Mouse (Mus musculus) forebrain, embryonic 12.5 days (tissue): ENCODE data around the gene Krtcap2. TPM values are rescaled to one million over a fixed set of nuclear protein-coding genes. Genes with fewer than 3 reads are reported as not detected.

ENCODE experiments used
- ATAC-seq: fragments of 200-750 bp; cut with Nextera tagmentation; 2 replicates; pipeline ENCODE4 v1.8.0; 2017; ENCODE audit warnings: moderate TSS enrichment; ENCODE audit not compliant: low FRiP score
- H3K27ac ChIP-seq: fragments of 300-500 bp; sonication (generic); 2 replicates; pipeline ENCODE4 v1.5.1; 2016; ENCODE audit warnings: mild to moderate bottlenecking
- H3K27me3 ChIP-seq: fragments of 300-500 bp; sonication (generic); 2 replicates; pipeline ENCODE4 v1.6.1; 2016; ENCODE audit warnings: mild to moderate bottlenecking
- H3K36me3 ChIP-seq: fragments of 300-500 bp; sonication (generic); replicated peaks from 2 replicates; pipeline ENCODE4 v1.6.1; 2016; ENCODE audit warnings: mild to moderate bottlenecking
- H3K4me1 ChIP-seq: fragments of 300-500 bp; sonication (generic); 2 replicates; pipeline ENCODE4 v1.6.1; 2016
- H3K4me2 ChIP-seq: fragments of 300-500 bp; sonication (generic); 2 replicates; pipeline ENCODE4 v1.6.1; 2016; ENCODE audit warnings: mild to moderate bottlenecking, moderate library complexity
- H3K4me3 ChIP-seq: fragments of 300-500 bp; sonication (generic); replicated peaks from 2 replicates; pipeline ENCODE4 v1.5.1; 2016; ENCODE audit warnings: mild to moderate bottlenecking
- H3K9ac ChIP-seq: fragments of 300-500 bp; sonication (generic); 2 replicates; pipeline ENCODE4 v1.6.1; 2016; ENCODE audit warnings: mild to moderate bottlenecking
- H3K9me3 ChIP-seq: fragments of 300-500 bp; sonication (generic); 2 replicates; pipeline ENCODE4 v1.6.1; 2016
- WGBS: fragments of 180-500 bp; shearing (Covaris S2); methylation state at CpG from one replicate; pipeline ENCODE4 v1.1.7; 2016; 5-methylcytosine and 5-hydroxymethylcytosine counted together
- microRNA counts: library from miRNA; unstranded; fragments of <30 nt; microRNA quantifications from one replicate; lab custom pipeline; 2017
- microRNA-seq: library from miRNA; unstranded; fragments of <30 nt; microRNA quantifications from one replicate; pipeline ENCODE4, GENCODE M21; 2017
- polyA plus RNA-seq: library from polyadenylated mRNA; unstranded; fragments of >200 nt; fragmentation: Nextera tagmentation; extraction: Ambion mirVana; gene quantifications from 2 replicates; pipeline ENCODE4 v1.2.1, GENCODE M21; 2016

Krtcap2 gene
- polyA plus RNA-seq, 1 experiment from 2014 or later = 252 TPM

- Histone ChIP-seq H3K9me3 (no peaks in the 10 kb centered on the region), H3K9ac (no peak overlapping the region), H3K27ac (no peak overlapping the region), H3K27me3 (0 out of 2 replicates have a peak, but pooled peaks cover 11% of the 10 kb centered on the region), H3K4me2 (no peak overlapping the region), H3K4me1 (no peaks in the 10 kb centered on the region), H3K4me3 (no peak overlapping the region), H3K36me3 (no peaks in the 10 kb centered on the region)
- 92% methylated on average over 11 of the region's 11 CpGs for WGBS
- ATAC-seq = no peak
These were observed 47.6 kb downstream of the Krtcap2 start for GRCm38 (mm10) chr3:89293247-89293918.

- Histone ChIP-seq H3K27ac (no peak overlapping the region), H3K9me3 (no peaks in the 10 kb centered on the region), H3K36me3 (no peaks in the 10 kb centered on the region), H3K9ac (no peak overlapping the region), H3K4me2 (no peak overlapping the region), H3K4me3 (no peak overlapping the region), H3K27me3 (0 out of 2 replicates have a peak, but pooled peaks cover 18% of the 10 kb centered on the region), H3K4me1 (no peaks in the 10 kb centered on the region)
- WGBS = 83% methylated on average over 5 of the region's 5 CpGs
- ATAC-seq = no peak
These were observed 48.4 kb downstream of the Krtcap2 start for GRCm38 (mm10) chr3:89294195-89294594.

GRCm38 (mm10) chr3:89295685-89296230 lies 50.0 kb downstream of the Krtcap2 start:
- H3K4me2 ChIP-seq = no peak overlapping the region
- H3K9ac ChIP-seq = no peak overlapping the region
- H3K4me1 ChIP-seq = peaks cover 6% of the 10 kb centered on the region; the same call in 1 of the 2 replicates
- H3K27ac ChIP-seq = no peak overlapping the region
- no peaks in the 10 kb centered on the region for H3K9me3 ChIP-seq
- peaks cover 25% of the 10 kb centered on the region; the same call in 1 of the 2 replicates for H3K27me3 ChIP-seq
- WGBS = 79% methylated on average over 8 of the region's 8 CpGs
- no peak for ATAC-seq
- H3K4me3 ChIP-seq = no peak overlapping the region
- no peaks in the 10 kb centered on the region for H3K36me3 ChIP-seq

GRCm38 (mm10) chr3:89296761-89297396 lies 51.1 kb downstream of the Krtcap2 start:
- Histone ChIP-seq H3K27me3 (peaks cover 30% of the 10 kb centered on the region), H3K9ac (no peak overlapping the region), H3K4me1 (peaks cover 6% of the 10 kb centered on the region; the same call in 1 of the 2 replicates), H3K4me2 (no peak overlapping the region), H3K9me3 (no peaks in the 10 kb centered on the region), H3K36me3 (no peaks in the 10 kb centered on the region), H3K4me3 (no peak overlapping the region), H3K27ac (no peak overlapping the region)
- WGBS = 87% methylated on average over 11 of the region's 11 CpGs
- ATAC-seq = no peak

- Histone ChIP-seq H3K4me3 (no peak overlapping the region), H3K4me2 (no peak overlapping the region), H3K27ac (no peak overlapping the region), H3K9me3 (no peaks in the 10 kb centered on the region), H3K27me3 (peaks cover 30% of the 10 kb centered on the region), H3K36me3 (no peaks in the 10 kb centered on the region), H3K4me1 (peaks cover 6% of the 10 kb centered on the region; the same call in 1 of the 2 replicates), H3K9ac (no peak overlapping the region)
- ATAC-seq = no peak
- 69% methylated on average over 6 of the region's 6 CpGs for WGBS
These were observed 53.1 kb downstream of the Krtcap2 start for GRCm38 (mm10) chr3:89298908-89299307.

GRCm38 (mm10) chr3:89299499-89299898 lies 53.7 kb downstream of the Krtcap2 start:
- WGBS = 7% methylated on average over 14 of the region's 14 CpGs
- Histone ChIP-seq H3K27ac (no peak overlapping the region), H3K4me2 (peak overlapping the region; percentile 47), H3K4me1 (peaks cover 6% of the 10 kb centered on the region; the same call in 1 of the 2 replicates), H3K9ac (peak overlapping the region; percentile 26; the same call in 1 of the 2 replicates), H3K9me3 (no peaks in the 10 kb centered on the region), H3K4me3 (peak overlapping the region; percentile 19), H3K36me3 (no peaks in the 10 kb centered on the region), H3K27me3 (peaks cover 30% of the 10 kb centered on the region)
- ATAC-seq = no peak

MicroRNA genes within 50 kb of the gene (microRNA counts, 519-probe panel; counts per million panel counts)
- microRNA mmu-miR-92b (lab: Ali Mortazavi, UCI) = 3,316 counts per million, percentile 29 among the panel's probes with 10 or more counts

Small RNAs within 50 kb of the gene (microRNA-seq; reads per million reads assigned to microRNA genes)
- gene Mir92b = 21,153 reads per million, percentile 97 among the genes with 10 or more reads in this experiment

Other genes starting within 250 kb of the Krtcap2 start
- gene Rusc1, start 152.7 kb upstream of the Krtcap2 start, polyA plus RNA-seq = 36.0 and 40.0 TPM in 2 replicates
- gene Gm43738, start 144.9 kb upstream of the Krtcap2 start, polyA plus RNA-seq = 0.12 TPM in 1 of 2 replicates, not detected in the other
- gene Fdps, start 144.0 kb upstream of the Krtcap2 start, polyA plus RNA-seq = 292 and 322 TPM in 2 replicates
- gene Pklr, start 109.8 kb upstream of the Krtcap2 start, polyA plus RNA-seq = 0.09 and 0.22 TPM in 2 replicates
- gene Hcn3, start 85.8 kb upstream of the Krtcap2 start, polyA plus RNA-seq = 11.2 and 15.1 TPM in 2 replicates
- 41.1 and 42.5 TPM in 2 replicates for gene Clk2, start 81.2 kb upstream of the Krtcap2 start, polyA plus RNA-seq
- gene Scamp3, start 68.5 kb upstream of the Krtcap2 start, polyA plus RNA-seq = 89.7 and 94.4 TPM in 2 replicates
- 25.6 and 26.3 TPM in 2 replicates for gene Fam189b, start 62.8 kb upstream of the Krtcap2 start, polyA plus RNA-seq
- gene Gba, start 43.0 kb upstream of the Krtcap2 start, polyA plus RNA-seq = 34.3 and 37.4 TPM in 2 replicates
- gene Thbs3, start 30.8 kb upstream of the Krtcap2 start, polyA plus RNA-seq = 95.1 and 97.9 TPM in 2 replicates
- 185 and 194 TPM in 2 replicates for gene Mtx1, start 18.9 kb upstream of the Krtcap2 start, polyA plus RNA-seq
- 3.8 and 4.7 TPM in 2 replicates for gene Muc1, start 16.9 kb upstream of the Krtcap2 start, polyA plus RNA-seq
- 25.1 and 26.6 TPM in 2 replicates for gene Trim46, start 343 bp downstream of the Krtcap2 start, polyA plus RNA-seq
- 79.1 and 84.3 TPM in 2 replicates for gene Dpm3, start 13.4 kb downstream of the Krtcap2 start, polyA plus RNA-seq
- 28.6 and 29.7 TPM in 2 replicates for gene Slc50a1, start 24.6 kb downstream of the Krtcap2 start, polyA plus RNA-seq
- gene Efna1, start 35.2 kb downstream of the Krtcap2 start, polyA plus RNA-seq = 9.7 and 12.6 TPM in 2 replicates
- gene Efna3, start 77.0 kb downstream of the Krtcap2 start, polyA plus RNA-seq = 11.9 and 14.9 TPM in 2 replicates
- gene Efna4, start 92.1 kb downstream of the Krtcap2 start, polyA plus RNA-seq = 17.1 and 20.0 TPM in 2 replicates
- gene Adam15, start 104.0 kb downstream of the Krtcap2 start, polyA plus RNA-seq = 22.7 and 28.2 TPM in 2 replicates
- gene Dcst2, start 116.0 kb downstream of the Krtcap2 start, polyA plus RNA-seq = 0.13 and 0.22 TPM in 2 replicates
- 0.36 and 0.54 TPM in 2 replicates for gene Dcst1, start 119.3 kb downstream of the Krtcap2 start, polyA plus RNA-seq
- 0.45 and 0.62 TPM in 2 replicates for gene Zbtb7b, start 148.8 kb downstream of the Krtcap2 start, polyA plus RNA-seq
- 0.24 and 2.0 TPM in 2 replicates for gene Lenep, start 156.8 kb downstream of the Krtcap2 start, polyA plus RNA-seq
- gene Flad1, start 165.9 kb downstream of the Krtcap2 start, polyA plus RNA-seq = 32.2 and 33.1 TPM in 2 replicates
- gene Cks1b, start 172.4 kb downstream of the Krtcap2 start, polyA plus RNA-seq = 363 and 395 TPM in 2 replicates
- gene Shc1, start 172.5 kb downstream of the Krtcap2 start, polyA plus RNA-seq = 28.4 and 30.9 TPM in 2 replicates
- 47.2 and 48.8 TPM in 2 replicates for gene Pygo2, start 184.2 kb downstream of the Krtcap2 start, polyA plus RNA-seq
- gene Pbxip1, start 190.7 kb downstream of the Krtcap2 start, polyA plus RNA-seq = 14.4 and 14.7 TPM in 2 replicates
- 65.6 and 66.1 TPM in 2 replicates for gene Pmvk, start 208.6 kb downstream of the Krtcap2 start, polyA plus RNA-seq